Mouse (Mus musculus) liver, adult 2 months (tissue): ENCODE results near the gene Vmn2r21.
"Not testable (repeated sequence)": the region's sequence is repeated elsewhere in the genome, so short reads cannot be mapped to it uniquely, and the experiment has no call there.

Experiments used
- CTCF ChIP-seq: fragments of 200-500 bp; IDR thresholded peaks from 2 replicates; pipeline ENCODE4 v1.5.1; 2011; ENCODE audit warnings: low read depth, low read length, control low read depth
- POLR2A ChIP-seq: fragments of 200-500 bp; IDR thresholded peaks from 2 replicates; pipeline ENCODE4 v1.6.1; 2011; ENCODE audit warnings: low read length, control low read depth; ENCODE audit not compliant: insufficient read depth; ENCODE audit errors: extremely low read depth

DNA sequence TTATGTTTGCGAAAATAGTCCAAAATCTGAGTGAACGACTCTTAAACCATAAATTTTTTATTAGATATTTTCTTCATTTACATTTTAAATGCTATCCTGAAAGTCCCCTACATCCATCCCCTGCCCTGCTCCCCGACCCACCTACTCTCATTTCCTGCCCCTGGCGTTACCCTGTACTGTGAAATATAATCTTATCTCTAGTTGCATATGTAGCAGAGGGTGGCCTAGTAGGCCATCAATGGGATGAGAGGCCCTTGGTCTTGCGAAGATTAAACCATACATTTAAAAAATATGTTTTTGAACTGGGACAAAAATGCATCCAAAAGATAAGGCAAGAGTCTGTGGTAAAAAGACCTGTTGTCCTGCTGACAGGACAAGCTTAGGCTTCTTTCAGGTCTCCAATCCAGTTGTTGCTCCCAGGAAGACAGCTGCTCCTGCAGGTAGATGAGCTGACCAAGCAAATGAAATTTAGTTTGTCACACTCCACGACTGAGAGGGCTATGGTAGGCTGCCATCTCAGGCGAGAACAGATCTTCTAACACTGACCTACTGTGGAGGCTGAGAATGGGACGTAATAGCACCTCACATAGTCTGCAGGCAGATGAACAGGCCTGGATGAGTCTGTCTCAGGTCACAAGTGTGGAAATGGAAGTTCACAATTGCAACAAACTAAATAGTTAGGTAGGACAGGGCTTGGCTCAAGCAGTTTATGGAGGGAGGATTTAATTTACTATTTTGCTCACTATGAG is 10.8 kb downstream of the Vmn2r21 start:
- TF ChIP-seq CTCF, POLR2A: not testable (repeated sequence)
